Comparison of ENCODE assay signal across 12 mouse cellular contexts in the genomic region with DNA sequence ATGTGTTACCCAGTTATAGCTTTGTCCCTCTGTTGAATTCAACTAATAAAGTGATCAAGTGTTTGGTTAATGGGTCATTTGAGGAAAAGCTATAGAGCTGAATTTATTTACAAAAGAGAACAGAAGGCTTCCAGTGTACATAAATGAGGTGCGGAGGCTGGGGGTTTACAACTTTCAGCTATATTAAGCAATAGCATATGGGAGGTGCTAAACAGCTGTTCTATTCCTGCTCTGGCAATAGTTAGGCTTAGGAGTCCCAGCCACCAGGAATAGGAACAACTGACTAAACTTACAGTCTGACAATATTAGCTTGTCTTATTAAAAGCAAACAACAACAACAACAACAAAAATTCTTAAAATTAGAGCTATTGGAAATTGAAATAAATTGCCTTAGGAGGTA.
"Had no signal": no experiment of that assay in that cellular context is flagged by ENCODE, and none has a peak within 500 bp of the region (broad histone marks: within the 10 kb centered on the region; RNA-seq: fewer than 3 reads in every experiment).

No protein-coding gene starts in this region.

- ATAC-seq: inflammation-experienced regulatory T-cells, adult 6 months; intestine, postnatal 0 days; liver, postnatal 0 days; midbrain, embryonic 16.5 days had no signal

- DNase-seq: kidney, adult 8-10 months; kidney, postnatal 25 days; liver; liver, embryonic 13.5 days; liver, postnatal 0 days; lung, postnatal 14 days; retina, postnatal 1 day; thymus, adult 2 months; thymus, postnatal 25 days had no signal
